Mouse (Mus musculus): ENCODE data around the gene Prc1. TPM values are rescaled to one million over a fixed set of nuclear protein-coding genes. Genes with fewer than 3 reads are reported as not detected.

Gene Prc1
- total RNA-seq, 1 experiment, result 91.0 TPM

DNA sequence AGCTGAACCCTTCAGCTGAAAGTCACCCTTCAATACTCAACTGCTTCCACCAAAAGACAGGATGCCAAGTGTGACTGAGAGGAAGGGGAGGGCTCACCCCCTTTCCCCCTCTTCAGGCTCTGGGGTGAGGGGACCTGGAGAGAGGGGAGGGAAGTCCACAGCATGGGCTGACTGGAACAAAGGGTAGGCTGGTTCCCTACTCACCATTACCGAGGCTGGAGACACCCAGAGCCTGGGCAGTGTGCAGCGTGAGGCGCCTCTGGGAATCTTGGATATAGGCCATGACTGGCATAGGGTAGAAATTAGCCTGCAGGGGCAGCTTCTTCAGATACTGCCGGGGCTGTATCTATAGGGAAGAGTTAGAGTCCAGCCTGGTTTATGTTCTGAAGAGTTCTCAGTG lies 63.8 kb downstream of the Prc1 start:
- Histone ChIP-seq H3K9me3 (ENCODE audit: control insufficient read depth, insufficient read depth, low read depth, low read length) (no peaks in the 10 kb centered on the region), H3K4me1 (ENCODE audit: control insufficient read depth in 2 of 2, insufficient read depth in 2 of 2, low read length in 2 of 2, poor library complexity in 1 of 2) (peaks cover 1 to 11% of the 10 kb centered on the region in 2 experiments; a peak in 1 of 4 replicates), H3K36me3 (ENCODE audit: control insufficient read depth, insufficient read depth, low read length, poor library complexity, severe bottlenecking) (peaks cover 6% of the 10 kb centered on the region; the same call in 1 of the 2 replicates), H3K9ac (ENCODE audit: insufficient read depth, low read depth, low read length, poor library complexity, severe bottlenecking) (no peak overlapping the region), H3K4me3 (ENCODE audit: insufficient read depth in 1 of 2, low read depth in 1 of 2, low read length in 2 of 2, poor library complexity in 1 of 2, severe bottlenecking in 1 of 2) (no peak overlapping the region), H3K27ac (ENCODE audit: insufficient read depth, low read depth, low read length, poor library complexity, severe bottlenecking) (no peak overlapping the region)
- no peak for DNase-seq (ENCODE audit: low read depth, low spot score)
- in situ Hi-C loops (cut with MboI; ENCODE audit: low sequenced_read_pairs in 2 of 2, unreplicated experiment in 2 of 2), result no loop called here
- no peak for TF ChIP-seq ZC3H11A (IDR thresholded peaks at IDR 0.05; ENCODE audit: borderline replicate concordance, low read depth, low read length)
- no peak for TF ChIP-seq MAFK (IDR thresholded peaks at IDR 0.05; ENCODE audit: insufficient read depth, low read depth, low read length)
- TF ChIP-seq HCFC1 (IDR thresholded peaks at IDR 0.05; ENCODE audit: borderline replicate concordance, insufficient read depth, low read length), result no peak
- TF ChIP-seq CHD2 (IDR thresholded peaks at IDR 0.05; ENCODE audit: low read depth, low read length), result no peak
- no peak for TF ChIP-seq ZNF384 (IDR thresholded peaks at IDR 0.05; ENCODE audit: low read depth, low read length)

DNA sequence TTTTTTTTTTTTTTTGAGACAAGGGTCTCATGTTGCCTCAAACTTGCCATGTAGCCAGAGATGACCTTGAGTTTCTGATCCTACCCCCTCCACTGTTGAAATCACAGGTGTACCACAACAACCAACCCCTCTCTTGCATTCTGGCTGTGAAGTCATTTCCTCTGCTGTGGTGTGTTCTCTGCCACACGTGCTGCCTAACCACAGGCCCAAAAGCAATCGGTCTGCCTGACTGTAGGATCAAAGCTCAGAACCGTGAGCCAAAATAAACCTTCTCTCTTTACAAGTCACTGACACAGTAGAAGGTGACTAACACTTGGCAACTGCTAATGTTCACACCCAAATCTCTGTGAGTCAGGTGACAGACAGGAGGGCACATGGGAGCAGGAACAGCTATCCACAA lies 66.2 kb downstream of the Prc1 start:
- in situ Hi-C loops (cut with MboI; ENCODE audit: low sequenced_read_pairs in 2 of 2, unreplicated experiment in 2 of 2), result no loop called here
- Histone ChIP-seq H3K9me3 (ENCODE audit: control insufficient read depth, insufficient read depth, low read depth, low read length) (no peaks in the 10 kb centered on the region), H3K27ac (ENCODE audit: insufficient read depth, low read depth, low read length, poor library complexity, severe bottlenecking) (no peak overlapping the region), H3K36me3 (ENCODE audit: control insufficient read depth, insufficient read depth, low read length, poor library complexity, severe bottlenecking) (peaks cover 4% of the 10 kb centered on the region; the same call in 1 of the 2 replicates), H3K4me3 (ENCODE audit: insufficient read depth in 1 of 2, low read depth in 1 of 2, low read length in 2 of 2, poor library complexity in 1 of 2, severe bottlenecking in 1 of 2) (peak overlapping the region in 1 of 2 experiments; percentile 48; a peak in 1 of 4 replicates), H3K4me1 (ENCODE audit: control insufficient read depth in 2 of 2, insufficient read depth in 2 of 2, low read length in 2 of 2, poor library complexity in 1 of 2) (peaks cover 1 to 11% of the 10 kb centered on the region in 2 experiments; a peak in 1 of 4 replicates), H3K9ac (ENCODE audit: insufficient read depth, low read depth, low read length, poor library complexity, severe bottlenecking) (no peak overlapping the region)
- DNase-seq (ENCODE audit: low read depth, low spot score), result no peak
- TF ChIP-seq HCFC1 (IDR thresholded peaks at IDR 0.05; ENCODE audit: borderline replicate concordance, insufficient read depth, low read length), result no peak
- TF ChIP-seq ZC3H11A (IDR thresholded peaks at IDR 0.05; ENCODE audit: borderline replicate concordance, low read depth, low read length), result no peak
- no peak for TF ChIP-seq CHD2 (IDR thresholded peaks at IDR 0.05; ENCODE audit: low read depth, low read length)
- TF ChIP-seq ZNF384 (IDR thresholded peaks at IDR 0.05; ENCODE audit: low read depth, low read length), result no peak
- no peak for TF ChIP-seq MAFK (IDR thresholded peaks at IDR 0.05; ENCODE audit: insufficient read depth, low read depth, low read length)

DNA sequence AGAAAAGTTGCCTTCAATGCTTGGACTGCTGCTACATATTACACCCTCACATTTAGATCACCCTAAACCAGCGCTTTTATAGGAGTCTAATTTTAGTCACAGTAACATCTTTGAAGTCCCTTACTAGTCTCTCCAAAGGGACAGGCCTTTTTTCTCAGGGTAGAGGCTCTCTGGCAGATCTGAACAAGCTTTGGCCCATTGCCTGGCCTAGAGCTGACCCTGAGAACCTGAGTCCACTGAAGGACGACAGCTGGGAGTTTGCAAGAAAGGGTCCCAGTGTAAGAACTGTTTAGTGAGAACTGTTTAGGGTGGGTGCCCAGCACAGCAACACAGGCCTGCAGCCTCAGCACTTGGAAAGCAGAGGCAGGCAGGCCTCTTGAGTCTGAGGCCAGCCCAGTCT lies 71.5 kb downstream of the Prc1 start:
- H3K4me1 ChIP-seq (ENCODE audit: control insufficient read depth in 2 of 2, insufficient read depth in 2 of 2, low read length in 2 of 2, poor library complexity in 1 of 2), result peaks cover 1 to 12% of the 10 kb centered on the region in 2 experiments; a peak in 1 of 4 replicates
- H3K36me3 ChIP-seq (ENCODE audit: control insufficient read depth, insufficient read depth, low read length, poor library complexity, severe bottlenecking), result peaks cover 10% of the 10 kb centered on the region; the same call in 1 of the 2 replicates
- in situ Hi-C loops (cut with MboI; ENCODE audit: low sequenced_read_pairs in 2 of 2, unreplicated experiment in 2 of 2), result no loop called here
- no peak for TF ChIP-seq ZC3H11A (IDR thresholded peaks at IDR 0.05; ENCODE audit: borderline replicate concordance, low read depth, low read length)
- TF ChIP-seq CHD2 (IDR thresholded peaks at IDR 0.05; ENCODE audit: low read depth, low read length), result no peak
- TF ChIP-seq HCFC1 (IDR thresholded peaks at IDR 0.05; ENCODE audit: borderline replicate concordance, insufficient read depth, low read length), result no peak
- TF ChIP-seq ZNF384 (IDR thresholded peaks at IDR 0.05; ENCODE audit: low read depth, low read length), result no peak
- no peak for TF ChIP-seq MAFK (IDR thresholded peaks at IDR 0.05; ENCODE audit: insufficient read depth, low read depth, low read length)
- no peaks in the 10 kb centered on the region for H3K9me3 ChIP-seq (ENCODE audit: control insufficient read depth, insufficient read depth, low read depth, low read length)
- DNase-seq (ENCODE audit: low read depth, low spot score), result no peak
- H3K9ac ChIP-seq (ENCODE audit: insufficient read depth, low read depth, low read length, poor library complexity, severe bottlenecking), result no peak overlapping the region
- no peak overlapping the region for H3K27ac ChIP-seq (ENCODE audit: insufficient read depth, low read depth, low read length, poor library complexity, severe bottlenecking)
- no peak overlapping the region for H3K4me3 ChIP-seq (ENCODE audit: insufficient read depth in 1 of 2, low read depth in 1 of 2, low read length in 2 of 2, poor library complexity in 1 of 2, severe bottlenecking in 1 of 2)

Other genes with a start within 250 kb of the Prc1 start
- 108 and 146 TPM in 2 replicates for gene Idh2, start 179.1 kb upstream of the Prc1 start, total RNA-seq (2012; rRNA removed)
- gene Sema4b, start 107.6 kb upstream of the Prc1 start, total RNA-seq (2012; rRNA removed), result 50.1 and 106 TPM in 2 replicates
- gene Cib1, start 61.6 kb upstream of the Prc1 start, total RNA-seq (2012; rRNA removed), result 52.6 and 59.7 TPM in 2 replicates
- gene Gdpgp1, start 61.6 kb upstream of the Prc1 start, total RNA-seq (2012; rRNA removed), result 4.4 and 4.5 TPM in 2 replicates
- 1.4 and 2.8 TPM in 2 replicates for gene Ttll13, start 48.1 kb upstream of the Prc1 start, total RNA-seq (2012; rRNA removed)
- gene Ngrn, start 33.2 kb upstream of the Prc1 start, total RNA-seq (2012; rRNA removed), result 37.8 and 45.2 TPM in 2 replicates
- gene Vps33b, start 24.8 kb upstream of the Prc1 start, total RNA-seq (2012; rRNA removed), result 21.1 and 30.4 TPM in 2 replicates
- 16.4 and 27.6 TPM in 2 replicates for gene Rccd1, start 30.0 kb downstream of the Prc1 start, total RNA-seq (2012; rRNA removed)
- 52.0 and 54.1 TPM in 2 replicates for gene Unc45a, start 46.6 kb downstream of the Prc1 start, total RNA-seq (2012; rRNA removed)
- gene Hddc3, start 48.7 kb downstream of the Prc1 start, total RNA-seq (2012; rRNA removed), result 11.4 and 14.3 TPM in 2 replicates
- 14.6 and 19.8 TPM in 2 replicates for gene Man2a2, start 76.9 kb downstream of the Prc1 start, total RNA-seq (2012; rRNA removed)
- 2.1 and 4.5 TPM in 2 replicates for gene Fes, start 93.5 kb downstream of the Prc1 start, total RNA-seq (2012; rRNA removed)
- 16.1 and 17.7 TPM in 2 replicates for gene Furin, start 111.0 kb downstream of the Prc1 start, total RNA-seq (2012; rRNA removed)
- gene Blm, start 240.7 kb downstream of the Prc1 start, total RNA-seq (2012; rRNA removed), result 29.9 and 34.2 TPM in 2 replicates